Mouse (Mus musculus): ENCODE results near the gene Map3k5.

DNA sequence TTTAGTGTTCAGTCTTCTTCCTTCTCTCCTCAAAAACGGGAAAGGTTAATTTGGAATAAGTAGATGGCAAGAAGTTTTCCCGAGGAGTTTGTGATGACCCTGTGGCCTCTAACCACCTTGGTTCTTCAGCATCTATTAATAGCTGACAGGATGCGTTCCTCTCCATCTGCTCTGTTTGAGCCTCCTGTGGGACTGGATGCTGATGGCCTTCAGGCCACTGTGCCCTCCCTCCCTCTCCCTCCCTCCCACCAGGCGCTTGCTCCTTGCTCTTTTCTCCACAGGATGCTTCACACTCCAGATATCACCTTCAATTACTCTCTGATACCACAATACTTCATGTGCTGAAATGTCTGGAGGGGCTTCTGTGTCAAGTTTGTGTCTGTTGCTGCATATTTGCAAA is 224.5 kb downstream of the Map3k5 start:
- TF ChIP-seq GATA1 (IDR thresholded peaks at IDR 0.05; ENCODE audit: borderline replicate concordance, low read length): no peak
- no peak for TF ChIP-seq FLI1 (IDR thresholded peaks at IDR 0.05; ENCODE audit: low read length)
